Mouse (Mus musculus) embryonic facial prominence, embryonic 12.5 days (tissue): ENCODE measurements around the gene Gbp2. TPM values are rescaled to one million over a fixed set of nuclear protein-coding genes. Genes with fewer than 3 reads are reported as not detected.
A peak's percentile ranks its signal among the peaks of the same experiment; 100 is the strongest.
"Not testable (repeated sequence)": the region's sequence is repeated elsewhere in the genome, so short reads cannot be mapped to it uniquely, and the experiment has no call there.

Experiments
- ATAC-seq: fragments of 200-750 bp; cut with Nextera tagmentation; 2 replicates; pipeline ENCODE4 v1.8.0; 2017; ENCODE audit not compliant: insufficient number of reproducible peaks, insufficient read depth, low FRiP score, low TSS enrichment
- H3K27ac ChIP-seq: fragments of 300-500 bp; sonication (generic); 2 replicates; pipeline ENCODE4 v1.5.1; 2016; ENCODE audit warnings: mild to moderate bottlenecking
- H3K27me3 ChIP-seq: fragments of 300-500 bp; sonication (generic); 2 replicates; pipeline ENCODE4 v1.6.1; 2016; ENCODE audit warnings: mild to moderate bottlenecking, moderate library complexity
- H3K36me3 ChIP-seq: fragments of 300-500 bp; sonication (generic); 2 replicates; pipeline ENCODE4 v1.6.1; 2016; ENCODE audit warnings: mild to moderate bottlenecking
- H3K4me1 ChIP-seq: fragments of 300-500 bp; sonication (generic); 2 replicates; pipeline ENCODE4 v1.6.1; 2016
- H3K4me2 ChIP-seq: fragments of 300-500 bp; sonication (generic); replicated peaks from 2 replicates; pipeline ENCODE4 v1.6.1; 2016; ENCODE audit warnings: mild to moderate bottlenecking, moderate library complexity
- H3K4me3 ChIP-seq: fragments of 300-500 bp; sonication (generic); 2 replicates; pipeline ENCODE4 v1.5.1; 2016; ENCODE audit warnings: mild to moderate bottlenecking
- H3K9ac ChIP-seq: fragments of 300-500 bp; sonication (generic); 2 replicates; pipeline ENCODE4 v1.6.1; 2016; ENCODE audit warnings: mild to moderate bottlenecking, moderate library complexity
- H3K9me3 ChIP-seq: fragments of 300-500 bp; sonication (generic); 2 replicates; pipeline ENCODE4 v1.6.1; 2016; ENCODE audit warnings: mild to moderate bottlenecking, moderate library complexity
- WGBS: fragments of 180-500 bp; shearing (Covaris S2); methylation state at CpG from one replicate; pipeline ENCODE4 v1.1.7; 2016; 5-methylcytosine and 5-hydroxymethylcytosine counted together
- microRNA-seq: library from miRNA; unstranded; fragments of <30 nt; microRNA quantifications from one replicate; pipeline ENCODE4, GENCODE M21; 2017
- polyA plus RNA-seq: library from polyadenylated mRNA; unstranded; fragments of >200 nt; fragmentation: Nextera tagmentation; extraction: Ambion mirVana; gene quantifications from 2 replicates; pipeline ENCODE4 v1.2.1, GENCODE M21; 2016

Gbp2 gene
- polyA plus RNA-seq, 1 experiment from 2014 or later: 0.23 TPM

GRCm38 (mm10) chr3:142619606-142620005 is 796 bp upstream of the Gbp2 start:
- no peaks in the 10 kb centered on the region; the same call in 1 of the 2 replicates for H3K4me1 ChIP-seq
- no peak overlapping the region for H3K9ac ChIP-seq
- H3K9me3 ChIP-seq: no peaks in the 10 kb centered on the region
- no peak overlapping the region for H3K4me3 ChIP-seq
- no peak overlapping the region for H3K4me2 ChIP-seq
- no peaks in the 10 kb centered on the region for H3K36me3 ChIP-seq
- H3K27ac ChIP-seq: no peak overlapping the region
- 40% methylated on average over 1 of the region's 1 CpGs for WGBS
- H3K27me3 ChIP-seq: no peaks in the 10 kb centered on the region
- no peak for ATAC-seq

- H3K4me1 ChIP-seq: no peaks in the 10 kb centered on the region; the same call in 1 of the 2 replicates
- no peaks in the 10 kb centered on the region for H3K27me3 ChIP-seq
- H3K4me2 ChIP-seq: no peak overlapping the region
- no peaks in the 10 kb centered on the region for H3K36me3 ChIP-seq
- no peak overlapping the region for H3K27ac ChIP-seq
- H3K9ac ChIP-seq: no peak overlapping the region
- no peak overlapping the region for H3K4me3 ChIP-seq
- WGBS: 51% methylated on average over 3 of the region's 3 CpGs
- H3K9me3 ChIP-seq: no peaks in the 10 kb centered on the region
- no peak for ATAC-seq
These were observed 657 bp downstream of the Gbp2 start for GRCm38 (mm10) chr3:142620956-142621562.

- Histone ChIP-seq H3K9ac (no peak overlapping the region), H3K4me1 (no peaks in the 10 kb centered on the region), H3K4me3 (no peak overlapping the region), H3K27ac (no peak overlapping the region), H3K4me2 (no peak overlapping the region), H3K36me3 (no peaks in the 10 kb centered on the region), H3K9me3 (no peaks in the 10 kb centered on the region), H3K27me3 (no peaks in the 10 kb centered on the region)
- ATAC-seq: no peak
- 88% methylated on average over 8 of the region's 8 CpGs for WGBS
These were observed 10.0 kb downstream of the Gbp2 start for GRCm38 (mm10) chr3:142630385-142630784.

- ATAC-seq: no peak
- H3K9me3 ChIP-seq: no peaks in the 10 kb centered on the region
- no peaks in the 10 kb centered on the region for H3K36me3 ChIP-seq
- no peaks in the 10 kb centered on the region for H3K4me1 ChIP-seq
- no peaks in the 10 kb centered on the region for H3K27me3 ChIP-seq
- H3K9ac ChIP-seq: no peak overlapping the region
- H3K4me3 ChIP-seq: no peak overlapping the region
- WGBS: 5% methylated on average over 9 of the region's 9 CpGs
- H3K4me2 ChIP-seq: peak overlapping the region; percentile 31; the same call in 1 of the 2 replicates
- H3K27ac ChIP-seq: no peak overlapping the region
These were observed 19.8 kb downstream of the Gbp2 start for GRCm38 (mm10) chr3:142640201-142640600.

GRCm38 (mm10) chr3:142645949-142646348 is 25.5 kb downstream of the Gbp2 start:
- not testable (repeated sequence) for H3K4me2 ChIP-seq, H3K27me3 ChIP-seq, H3K27ac ChIP-seq, ATAC-seq, H3K4me3 ChIP-seq, H3K9ac ChIP-seq, H3K9me3 ChIP-seq, H3K36me3 ChIP-seq, H3K4me1 ChIP-seq
- WGBS: 14% methylated on average over 2 of the region's 2 CpGs

GRCm38 (mm10) chr3:142647836-142648235 is 27.4 kb downstream of the Gbp2 start:
- 60% methylated on average over 7 of the region's 7 CpGs for WGBS
- H3K9me3 ChIP-seq, H3K9ac ChIP-seq, H3K27ac ChIP-seq, ATAC-seq, H3K27me3 ChIP-seq, H3K4me1 ChIP-seq, H3K36me3 ChIP-seq, H3K4me2 ChIP-seq, H3K4me3 ChIP-seq: not testable (repeated sequence)

GRCm38 (mm10) chr3:142650205-142650604 is 29.8 kb downstream of the Gbp2 start:
- H3K36me3 ChIP-seq: no peaks in the 10 kb centered on the region
- H3K27ac ChIP-seq: no peak overlapping the region
- H3K4me2 ChIP-seq: no peak overlapping the region
- no peak overlapping the region for H3K9ac ChIP-seq
- no peaks in the 10 kb centered on the region for H3K27me3 ChIP-seq
- 36% methylated on average over 2 of the region's 2 CpGs for WGBS
- no peak for ATAC-seq
- H3K4me3 ChIP-seq: no peak overlapping the region
- H3K4me1 ChIP-seq: no peaks in the 10 kb centered on the region
- no peaks in the 10 kb centered on the region for H3K9me3 ChIP-seq

- H3K4me1 ChIP-seq: no peaks in the 10 kb centered on the region
- WGBS: 94% methylated on average over 8 of the region's 8 CpGs
- ATAC-seq: peak; percentile 69; the same call in 1 of the 2 replicates
- H3K9me3 ChIP-seq: 0 out of 2 replicates have a peak, but pooled peaks cover 5% of the 10 kb centered on the region
- no peak overlapping the region for H3K4me2 ChIP-seq
- no peak overlapping the region for H3K9ac ChIP-seq
- no peaks in the 10 kb centered on the region for H3K36me3 ChIP-seq
- no peaks in the 10 kb centered on the region for H3K27me3 ChIP-seq
- H3K27ac ChIP-seq: no peak overlapping the region
- H3K4me3 ChIP-seq: no peak overlapping the region
These were observed 44.3 kb downstream of the Gbp2 start for GRCm38 (mm10) chr3:142664723-142665122.

- no peaks in the 10 kb centered on the region for H3K4me1 ChIP-seq
- no peaks in the 10 kb centered on the region for H3K27me3 ChIP-seq
- no peak for ATAC-seq
- H3K36me3 ChIP-seq: no peaks in the 10 kb centered on the region
- WGBS: 64% methylated on average over 1 of the region's 1 CpGs
- H3K9ac ChIP-seq: no peak overlapping the region
- H3K27ac ChIP-seq: no peak overlapping the region
- no peaks in the 10 kb centered on the region for H3K9me3 ChIP-seq
- H3K4me3 ChIP-seq: no peak overlapping the region
- no peak overlapping the region for H3K4me2 ChIP-seq
These were observed 54.2 kb downstream of the Gbp2 start for GRCm38 (mm10) chr3:142674607-142675006.

Small RNA genes within 50 kb of the gene (microRNA-seq; reads per million reads assigned to microRNA genes)
- not detected for gene Mir6381

Other genes starting within 250 kb of the Gbp2 start
- 15.1 and 16.2 TPM in 2 replicates for gene Pdlim5, start 224.9 kb upstream of the Gbp2 start, polyA plus RNA-seq
- gene Gbp5, start 126.6 kb upstream of the Gbp2 start, polyA plus RNA-seq: 0.08 and 0.11 TPM in 2 replicates
- 1.1 and 2.2 TPM in 2 replicates for gene Gbp7, start 90.3 kb upstream of the Gbp2 start, polyA plus RNA-seq
- 0.69 and 1.4 TPM in 2 replicates for gene Gbp3, start 60.6 kb upstream of the Gbp2 start, polyA plus RNA-seq
- not detected in 2 replicates for gene Gbp2b, start 25.8 kb upstream of the Gbp2 start, polyA plus RNA-seq
- gene Kyat3, start 80.4 kb downstream of the Gbp2 start, polyA plus RNA-seq: 19.1 and 22.0 TPM in 2 replicates
- 85.4 and 88.4 TPM in 2 replicates for gene Gtf2b, start 144.4 kb downstream of the Gbp2 start, polyA plus RNA-seq